Mouse (Mus musculus) forelimb bud, embryonic 11.5 days (tissue): ENCODE results near the gene Methig1.
"Not testable (repeated sequence)": the region's sequence is repeated elsewhere in the genome, so short reads cannot be mapped to it uniquely, and the experiment has no call there.

Experiments
- DNase-seq: peaks from one replicate; pipeline ENCODE4 v3.0.0-alpha.2; 2012; ENCODE audit warnings: low read depth, low spot score

Gene Methig1

GRCm38 (mm10) chr15:100352711-100353250, at the start of gene Methig1, which contains the start of gene Mettl7a2:
TSS of gene Methig1 (plus strand) at chr15:100353149.
TSS of gene Mettl7a2 (plus strand) at chr15:100353200.
- no peak for DNase-seq

DNA sequence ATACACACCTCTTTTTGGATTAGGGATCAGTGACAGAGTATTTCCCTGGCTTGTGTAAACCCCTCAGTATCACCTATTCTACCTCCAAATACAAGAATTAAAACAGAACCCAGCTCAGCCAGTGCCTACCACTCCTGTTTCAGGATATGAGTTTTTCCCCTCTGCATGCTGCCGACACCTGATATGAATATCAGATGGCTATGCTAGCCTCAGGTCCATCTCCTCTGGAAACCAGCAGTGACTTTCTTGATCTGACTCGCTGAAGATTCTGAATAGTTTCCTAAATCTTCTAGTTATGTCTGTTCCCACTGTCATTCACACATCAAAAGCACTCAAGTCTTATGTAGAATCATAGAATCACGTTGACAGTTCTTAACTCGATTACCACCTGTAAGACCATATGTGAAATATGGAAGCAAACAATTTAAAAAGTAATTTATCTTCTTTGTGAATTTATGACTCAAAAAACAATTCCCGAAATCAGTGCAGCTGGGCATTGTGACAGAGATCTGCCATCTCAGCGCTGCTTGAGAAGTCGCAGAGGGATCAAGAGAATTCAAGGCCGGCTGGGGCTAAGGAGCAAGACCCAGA, 49.4 kb upstream of the Methig1 start:
- DNase-seq: no peak

GRCm38 (mm10) chr15:100304019-100304991, 48.6 kb upstream of the Methig1 start, which contains the start of gene Mettl7a1:
TSS of gene Mettl7a1 (plus strand) at chr15:100304140.
- DNase-seq: peak; percentile 62

DNA sequence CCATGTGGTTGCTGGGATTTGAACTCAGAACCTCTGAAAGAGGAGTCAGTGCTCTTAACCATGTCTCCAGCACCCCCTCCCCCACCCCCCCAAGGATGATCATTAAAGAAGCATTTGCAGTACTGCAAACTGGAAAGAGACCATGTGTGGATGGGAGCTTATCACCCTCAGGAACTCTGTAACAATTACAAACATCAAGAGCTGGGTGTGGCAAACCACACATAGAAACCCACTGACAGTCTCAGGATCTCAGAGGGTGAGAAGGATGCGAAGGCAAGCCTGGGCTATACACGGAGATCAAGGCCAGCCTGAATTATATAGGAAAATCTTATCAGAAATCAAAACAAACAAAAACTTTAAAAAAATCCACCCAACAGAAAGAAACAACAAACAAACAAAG, 46.7 kb upstream of the Methig1 start:
- DNase-seq: no peak

DNA sequence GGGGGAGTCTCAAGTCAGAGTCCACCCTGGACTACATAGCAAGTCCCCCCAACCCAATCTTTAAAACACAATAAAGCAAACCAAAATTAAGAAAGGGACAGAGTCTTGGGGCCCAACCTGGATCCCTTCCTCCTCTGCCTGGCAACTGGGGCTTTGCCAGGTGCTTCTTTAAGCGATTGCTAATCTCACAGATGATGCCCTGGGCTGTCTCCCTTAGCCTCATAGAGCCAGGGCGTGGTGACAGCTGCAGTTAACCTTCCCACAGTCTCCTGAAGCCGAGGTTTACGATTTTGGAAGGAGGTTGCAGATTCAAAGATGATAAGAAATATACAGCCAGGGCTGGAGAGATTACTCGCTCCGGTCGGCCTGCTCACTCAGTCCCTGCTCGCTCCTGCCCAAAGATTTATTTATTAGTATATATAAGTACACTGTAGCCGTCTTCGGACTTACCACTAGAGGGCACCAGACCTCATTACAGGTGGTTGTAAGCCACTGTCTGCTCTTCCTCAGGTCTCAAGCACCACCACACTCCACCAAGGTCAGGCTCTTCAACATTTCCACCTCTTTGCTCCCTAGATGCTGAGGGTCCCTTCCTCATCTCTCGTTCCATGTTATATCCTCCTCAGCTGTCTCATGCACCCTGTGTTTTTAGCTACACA, 45.4 kb upstream of the Methig1 start:
- DNase-seq: peak; percentile 68

DNA sequence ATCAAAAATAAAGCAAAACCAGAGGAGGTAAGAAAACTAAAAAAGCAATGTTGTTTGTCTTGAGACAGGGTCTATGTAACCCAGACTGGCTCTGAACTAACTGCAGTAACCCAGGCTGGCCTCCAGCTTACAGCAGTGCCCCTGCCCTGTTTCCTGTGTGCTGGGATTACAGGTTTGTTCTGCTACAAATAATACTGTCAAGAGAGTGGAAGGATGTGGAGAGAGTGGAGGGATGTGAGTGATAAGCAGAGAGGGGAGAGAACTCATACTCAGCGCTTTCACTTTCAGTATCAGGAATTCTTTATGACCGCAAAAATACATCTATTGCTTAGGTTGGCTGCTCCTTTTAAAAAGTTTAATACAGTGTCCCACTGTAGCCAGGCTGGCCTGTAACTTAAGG, 40.6 kb upstream of the Methig1 start:
- no peak for DNase-seq

- no peak for DNase-seq
These were observed 38.4 kb upstream of the Methig1 start for GRCm38 (mm10) chr15:100314448-100315145.

DNA sequence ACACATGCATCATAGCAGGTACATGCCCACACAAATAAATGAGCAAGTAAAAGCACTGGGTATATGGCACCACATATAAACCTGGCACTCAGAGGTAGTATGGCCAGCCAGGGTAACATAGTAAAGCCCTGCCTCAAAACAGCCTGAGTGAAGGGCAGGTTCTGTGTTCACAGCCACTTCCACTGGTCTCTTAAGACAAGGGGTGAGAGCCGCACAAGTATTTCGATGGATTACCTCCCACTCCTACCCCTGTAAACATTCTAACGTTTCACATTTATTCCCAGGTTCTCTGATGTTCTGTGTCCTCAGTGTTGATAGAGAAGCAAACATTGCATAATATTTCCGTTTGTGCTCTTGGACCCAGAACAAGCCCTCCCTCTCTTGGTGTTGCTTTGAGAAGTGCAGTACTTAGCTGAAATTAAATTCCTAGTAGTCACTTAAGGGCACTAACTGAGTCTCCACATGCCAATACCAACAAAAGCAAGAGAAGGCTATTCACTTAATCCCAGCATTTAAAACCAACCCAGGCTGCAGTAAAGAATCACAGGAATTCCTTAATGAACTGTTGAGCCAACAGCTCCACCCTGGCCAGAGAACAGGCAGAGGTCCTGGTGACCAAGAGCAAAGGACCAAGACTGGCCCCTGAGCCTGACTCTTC, 34.8 kb upstream of the Methig1 start:
- not testable (repeated sequence) for DNase-seq

DNA sequence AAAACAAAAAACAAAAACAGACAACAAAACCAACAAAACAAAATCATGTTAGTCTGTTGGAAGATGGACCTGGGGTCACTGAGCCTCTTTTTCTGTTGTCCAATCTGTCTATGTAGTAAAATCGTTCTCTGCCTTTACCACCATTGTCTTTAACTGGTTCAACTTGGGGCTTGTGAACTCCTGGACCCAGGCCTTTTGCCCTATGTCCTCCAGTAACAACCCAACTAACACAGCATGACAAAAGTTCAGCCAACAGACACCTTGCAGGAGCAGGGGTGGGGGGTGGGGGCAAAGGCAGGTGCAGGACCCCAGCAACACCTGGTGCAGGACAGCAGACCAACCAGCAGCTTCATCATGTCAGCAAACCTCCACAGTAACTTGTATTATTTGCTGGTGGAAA, 33.1 kb upstream of the Methig1 start:
- no peak for DNase-seq

DNA sequence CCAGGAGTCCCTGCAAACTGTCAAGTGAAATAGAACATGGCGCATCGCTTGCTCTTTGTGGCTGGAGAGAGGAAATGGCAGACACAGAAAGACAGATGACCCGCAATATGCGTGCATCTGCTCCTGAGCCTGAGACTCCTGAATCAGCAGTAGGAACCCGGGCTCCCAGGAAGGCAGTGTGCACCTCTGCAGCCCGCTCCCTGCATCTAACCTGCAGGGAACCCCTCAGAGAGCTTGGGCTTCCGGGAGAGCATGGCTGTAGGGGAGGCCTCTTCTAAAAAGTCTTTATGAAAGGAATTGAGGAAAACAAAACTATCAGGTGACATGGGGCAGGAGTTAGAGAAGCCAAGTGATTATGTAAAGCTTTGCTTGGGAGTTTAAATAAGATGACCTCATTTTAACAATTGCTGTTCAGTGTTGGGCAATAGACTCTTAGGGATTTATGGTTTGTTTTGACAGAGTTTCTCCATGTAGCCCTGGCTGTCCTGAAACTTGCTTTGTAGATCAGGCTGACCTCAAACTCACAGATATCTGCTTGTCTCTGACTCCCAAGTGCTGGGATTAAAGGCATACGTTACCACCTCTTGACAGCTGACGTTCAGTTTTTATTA, 32.5 kb upstream of the Methig1 start:
- DNase-seq: no peak

DNA sequence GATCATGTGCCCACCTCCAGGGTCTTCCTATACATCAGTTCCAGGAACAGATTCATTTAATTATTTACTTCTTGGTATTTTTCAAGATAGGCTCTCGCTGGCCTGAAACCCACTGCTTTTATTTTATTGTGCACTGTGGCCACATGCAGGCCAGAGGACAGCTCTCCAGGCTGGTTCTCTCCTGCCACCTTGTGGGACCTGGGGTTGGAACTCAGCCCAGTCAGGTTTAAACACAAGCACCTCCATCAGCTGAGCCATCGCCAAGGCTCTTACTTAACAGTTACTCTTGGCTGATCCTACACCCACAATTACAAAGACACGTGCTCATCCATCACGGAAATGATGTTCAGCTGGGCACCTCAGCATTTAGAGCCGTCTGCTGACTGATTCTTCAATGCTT, 31.8 kb upstream of the Methig1 start:
- DNase-seq: no peak

GRCm38 (mm10) chr15:100324021-100324591, 28.8 kb upstream of the Methig1 start:
- DNase-seq: no peak

DNA sequence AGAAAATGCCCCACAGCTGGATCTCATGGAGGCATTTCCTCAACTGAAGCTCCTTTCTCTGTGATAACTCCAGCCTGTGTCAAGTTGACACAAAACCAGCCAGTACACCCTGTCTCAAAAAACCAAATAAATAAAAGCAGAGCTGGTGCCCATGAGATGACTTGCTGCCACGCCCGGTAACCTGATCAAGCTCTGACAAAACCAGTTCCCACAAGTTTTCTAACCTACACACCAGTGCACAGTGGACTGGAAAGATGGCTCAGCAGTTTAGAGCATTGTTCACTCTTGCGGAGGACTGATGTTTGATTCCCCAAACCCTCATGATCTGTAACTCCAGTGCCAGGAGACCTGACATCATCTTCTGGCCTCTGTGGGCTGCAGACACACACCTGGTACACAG, 27.7 kb upstream of the Methig1 start:
- no peak for DNase-seq

DNA sequence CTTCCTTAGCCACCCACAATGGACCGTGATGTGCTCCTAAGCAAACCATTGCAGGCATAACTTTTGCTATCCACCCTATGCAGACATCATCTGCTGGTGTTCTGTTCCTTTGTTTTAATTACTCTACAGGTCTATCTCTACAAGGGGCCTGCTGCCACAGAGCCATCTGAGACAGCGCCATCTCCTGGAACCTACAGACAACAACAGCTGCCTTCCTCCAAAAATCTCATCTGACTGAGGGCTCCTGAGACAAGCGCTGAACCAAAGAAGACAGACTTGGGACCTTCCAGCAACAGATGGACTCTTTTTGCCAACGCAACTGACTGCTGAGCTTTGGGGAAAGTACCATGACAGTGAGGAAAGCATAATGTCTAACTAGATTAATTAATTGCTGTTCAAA, 24.9 kb upstream of the Methig1 start:
- not testable (repeated sequence) for DNase-seq

DNA sequence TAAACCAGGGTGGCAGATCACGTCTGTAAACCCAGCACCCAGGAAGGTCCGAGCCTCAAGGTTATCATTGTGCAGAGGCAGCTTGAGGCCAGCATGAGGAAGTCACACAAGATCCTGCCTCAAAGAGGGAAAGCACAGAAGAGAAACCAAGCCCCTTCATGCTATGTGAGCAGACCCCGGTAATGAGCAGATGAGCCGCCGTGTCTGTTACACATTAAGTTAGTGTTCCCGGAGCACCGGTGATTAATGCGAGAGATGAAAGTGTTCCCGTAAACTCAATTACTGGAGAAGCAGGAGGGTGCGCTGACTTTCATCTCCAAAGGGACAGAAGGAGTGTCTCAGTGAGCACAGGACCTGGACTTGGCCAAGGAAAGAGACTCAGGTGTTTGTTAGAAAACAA, 23.6 kb upstream of the Methig1 start:
- DNase-seq: not testable (repeated sequence)

- DNase-seq: no peak
These were observed 22.2 kb upstream of the Methig1 start for GRCm38 (mm10) chr15:100330739-100331138.

- DNase-seq: not testable (repeated sequence)
These were observed 20.6 kb upstream of the Methig1 start for GRCm38 (mm10) chr15:100332077-100332961.

GRCm38 (mm10) chr15:100334629-100335028, 18.3 kb upstream of the Methig1 start, which contains the start of gene Mettl7a3:
TSS of gene Mettl7a3 (plus strand) at chr15:100334929.
- no peak for DNase-seq

- DNase-seq: not testable (repeated sequence)
These were observed 15.6 kb upstream of the Methig1 start for GRCm38 (mm10) chr15:100337328-100337727.
